Mouse (Mus musculus) erythroblast, adult 5-6 weeks (primary cell): Measurements from ENCODE around the gene Gm853. TPM values are rescaled to one million over a fixed set of nuclear protein-coding genes. Genes with fewer than 3 reads are reported as not detected.

ENCODE experiments used
- ATAC-seq: replicated peaks from 2 replicates; pipeline ENCODE4 v1.8.0; 2016; ENCODE audit warnings: moderate number of reproducible peaks, mild to moderate bottlenecking, moderate TSS enrichment, inconsistent platforms; ENCODE audit not compliant: poor library complexity, low FRiP score, severe bottlenecking
- total RNA-seq, 2 experiments: library from RNA; stranded (forward) in 1 of 2; stranded (reverse) in 1 of 2; fragments of 150-400 nt in 1 of 2; fragments of 200-764, 138-1000 nt in 1 of 2; gene quantifications; 2 replicates each; pipeline versions ENCODE4 v1.2.3 to v1.2.4; 2015 to 2017; ENCODE audit warnings: low replicate concordance in 2 of 2

The Gm853 gene
- total RNA-seq, 2 experiments from 2014 or later = not detected

DNA sequence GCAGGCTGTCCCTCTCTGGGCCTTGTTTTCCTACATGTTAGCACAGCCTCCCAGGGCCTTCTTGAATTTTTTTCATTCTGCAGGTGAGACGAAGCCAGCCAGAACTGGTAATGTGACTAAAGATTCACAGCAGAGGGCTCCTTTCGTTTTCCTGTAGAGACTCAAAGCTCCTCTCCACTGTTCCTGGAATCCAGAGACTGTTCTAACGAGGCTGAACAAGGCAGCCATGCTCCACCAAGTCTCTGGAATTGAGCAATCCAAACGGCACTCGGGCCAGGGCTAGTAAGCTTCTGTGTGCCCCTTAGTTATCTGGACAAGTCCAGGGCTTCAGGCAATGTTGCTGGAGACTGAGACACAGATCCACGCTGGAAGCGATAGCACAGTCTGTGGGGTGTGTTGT lies 44.7 kb downstream of the Gm853 start:
- no peak for ATAC-seq

DNA sequence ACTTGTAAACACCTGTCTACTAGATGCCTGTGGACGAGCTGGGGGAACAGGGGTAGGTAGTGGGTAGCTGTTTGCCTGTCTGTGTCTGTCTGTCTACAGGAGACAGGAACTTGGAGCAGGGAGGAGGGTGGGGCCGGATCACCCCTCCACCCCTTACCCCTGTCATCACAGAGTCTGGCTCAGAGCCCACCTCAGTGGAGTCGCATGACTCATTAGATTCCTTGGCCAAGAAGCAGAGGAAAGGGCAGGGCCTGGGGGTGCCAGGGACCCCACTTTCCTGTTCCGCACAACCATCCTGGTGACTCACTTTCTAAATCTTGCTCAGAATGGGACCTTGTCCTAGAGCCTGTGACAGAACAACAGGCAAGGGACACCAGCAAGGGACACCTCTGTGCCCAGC lies 45.1 kb downstream of the Gm853 start:
- no peak for ATAC-seq

DNA sequence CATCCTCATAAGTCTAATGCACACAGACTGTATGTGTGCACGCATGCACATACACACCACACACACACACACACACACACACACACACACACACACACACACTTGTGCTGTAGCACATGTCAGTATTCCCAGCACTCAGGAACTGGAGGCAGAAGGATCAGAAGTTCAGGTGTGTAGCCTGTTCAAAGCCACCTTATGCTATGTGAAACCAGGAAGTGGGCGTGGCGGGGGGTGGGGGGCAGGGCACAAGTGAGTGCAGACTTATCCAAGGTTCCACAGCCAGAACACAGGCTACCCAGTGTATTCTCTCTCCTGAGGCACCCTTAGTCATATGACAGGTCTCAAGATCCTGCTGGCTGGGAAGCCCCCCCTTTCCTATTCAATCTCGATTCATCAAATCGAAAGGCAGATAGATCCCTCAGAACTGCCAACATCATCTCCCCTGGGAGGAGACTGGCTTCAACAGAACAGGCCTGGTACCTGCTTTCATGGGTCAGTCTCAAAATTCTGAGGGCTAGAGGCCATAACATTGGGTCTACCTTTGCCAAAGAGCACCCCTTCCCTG lies 46.0 kb downstream of the Gm853 start:
- no peak for ATAC-seq

DNA sequence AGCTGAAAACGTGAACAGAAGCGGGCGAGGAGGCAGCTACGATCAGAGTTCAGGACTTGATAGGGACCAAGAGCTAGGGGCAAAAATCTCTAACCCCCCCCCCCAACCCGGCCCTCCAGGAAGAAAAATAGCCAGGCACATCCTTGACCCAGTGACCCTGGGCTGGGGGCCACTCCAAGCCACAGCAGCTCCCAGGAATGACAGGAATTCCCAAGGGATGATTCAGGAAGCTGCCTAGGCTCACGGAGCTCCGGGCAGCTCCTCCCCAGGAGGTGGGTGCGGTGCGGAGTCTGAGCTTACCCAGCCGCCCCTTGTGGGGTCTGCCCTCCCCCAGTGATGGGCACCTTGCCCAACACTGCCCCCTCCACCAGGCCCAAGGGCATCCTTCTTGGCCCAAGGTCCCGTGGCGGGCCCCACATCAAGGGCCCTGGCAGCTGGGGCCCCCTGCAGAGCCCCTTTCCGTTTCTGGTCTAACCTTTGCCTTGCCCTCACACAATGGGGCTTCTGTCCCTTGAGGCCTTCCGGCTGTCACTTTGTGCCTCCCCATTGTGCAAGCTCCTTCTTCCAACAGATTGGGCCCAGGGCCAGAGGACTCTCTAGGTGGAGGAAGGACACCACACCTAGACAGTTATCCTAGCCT lies 47.0 kb downstream of the Gm853 start, which contains the start of gene Tinagl1:
Gene Tinagl1, minus strand, starts transcription at position 51 of the 640 bp plus-strand sequence.
- no peak for ATAC-seq

GRCm38 (mm10) chr4:130174335-130175031 lies 47.7 kb downstream of the Gm853 start:
- ATAC-seq = peak; percentile 79

DNA sequence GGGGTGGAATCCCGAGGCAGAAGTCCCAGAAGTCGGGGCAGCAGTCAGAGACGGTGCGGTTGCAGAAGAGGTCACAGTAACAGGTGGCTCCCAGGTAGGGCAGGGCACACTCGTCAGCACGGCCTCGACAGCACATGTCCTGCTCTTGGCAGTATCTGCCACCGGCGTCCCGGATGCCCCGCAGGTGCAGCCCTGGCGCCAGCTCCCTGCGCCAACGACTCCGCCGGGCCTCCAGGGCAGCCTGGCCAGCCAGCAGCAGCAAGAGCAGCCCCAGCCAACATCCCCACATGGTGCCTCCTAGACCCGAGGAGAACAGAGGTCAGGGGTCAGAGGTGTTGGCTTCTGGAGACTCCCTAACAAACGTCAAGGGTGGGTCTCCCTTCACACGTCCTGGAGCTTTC lies 48.3 kb downstream of the Gm853 start:
- peak; percentile 28 for ATAC-seq

DNA sequence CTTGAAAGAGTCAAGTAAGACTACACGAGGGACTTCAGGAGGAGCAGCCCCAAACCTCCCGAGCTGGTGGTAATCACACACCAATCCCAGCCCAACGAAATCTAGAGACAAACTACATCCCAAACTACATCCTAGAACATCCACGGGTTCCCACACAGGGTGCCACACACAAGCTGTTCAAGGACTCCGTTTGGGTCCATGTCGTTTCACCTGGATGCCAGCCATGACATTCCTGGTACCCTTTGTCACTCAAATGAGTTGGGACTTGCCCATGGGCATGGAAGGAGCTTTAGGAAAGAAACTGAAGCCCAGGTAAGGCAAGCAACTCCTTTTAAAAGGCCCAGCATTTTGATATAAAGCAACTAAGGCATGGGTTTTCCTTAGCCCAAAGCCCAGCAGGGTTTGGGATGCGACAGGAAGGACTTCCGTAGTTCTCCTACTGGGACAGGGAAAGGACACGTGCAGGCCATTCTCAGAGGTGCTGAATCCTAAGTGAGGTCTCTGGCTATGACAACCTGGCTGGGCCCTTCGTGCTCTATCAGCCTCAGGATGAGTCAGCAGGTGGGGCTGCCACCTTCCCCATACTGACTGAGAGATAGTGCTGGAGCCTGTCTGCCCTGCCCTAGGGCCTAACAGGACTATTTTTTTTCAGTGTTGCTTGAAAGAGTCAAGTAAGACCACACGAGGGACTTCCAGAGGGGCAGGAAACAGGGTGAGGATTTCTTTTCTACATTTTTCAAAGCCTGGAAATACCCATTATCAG lies 49.0 kb downstream of the Gm853 start:
- ATAC-seq = peak; percentile 85

- ATAC-seq = no peak
These were observed 50.0 kb downstream of the Gm853 start for GRCm38 (mm10) chr4:130171951-130172765.

GRCm38 (mm10) chr4:130170362-130170761 lies 51.8 kb downstream of the Gm853 start:
- no peak for ATAC-seq

DNA sequence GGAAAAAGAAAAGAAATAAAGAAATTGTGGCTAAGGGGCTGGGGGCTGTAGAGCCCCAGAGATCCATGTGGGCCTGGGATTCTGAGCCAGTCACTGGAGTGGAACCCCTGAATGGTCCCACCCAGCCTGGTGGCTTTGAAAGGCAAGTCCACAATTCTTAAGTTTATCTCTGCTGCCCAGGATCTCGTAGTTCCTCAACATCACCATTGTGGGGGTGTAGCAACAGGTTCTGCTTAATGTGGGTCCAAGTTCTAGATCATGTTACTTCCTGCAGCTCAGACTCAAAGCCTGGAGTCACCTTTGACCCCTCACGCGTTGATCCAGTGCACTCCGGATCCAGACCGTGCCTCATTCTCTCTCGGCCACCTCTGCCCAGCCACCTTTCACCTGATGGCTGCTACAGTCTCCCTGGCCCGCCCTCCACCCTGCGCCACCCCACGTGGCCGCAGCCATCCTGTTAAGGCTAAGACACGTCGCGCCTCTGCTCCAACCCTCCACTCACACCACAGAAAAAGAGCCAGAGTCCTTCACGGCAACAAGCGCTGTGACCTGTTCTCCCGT lies 52.7 kb downstream of the Gm853 start:
- ATAC-seq = no peak

DNA sequence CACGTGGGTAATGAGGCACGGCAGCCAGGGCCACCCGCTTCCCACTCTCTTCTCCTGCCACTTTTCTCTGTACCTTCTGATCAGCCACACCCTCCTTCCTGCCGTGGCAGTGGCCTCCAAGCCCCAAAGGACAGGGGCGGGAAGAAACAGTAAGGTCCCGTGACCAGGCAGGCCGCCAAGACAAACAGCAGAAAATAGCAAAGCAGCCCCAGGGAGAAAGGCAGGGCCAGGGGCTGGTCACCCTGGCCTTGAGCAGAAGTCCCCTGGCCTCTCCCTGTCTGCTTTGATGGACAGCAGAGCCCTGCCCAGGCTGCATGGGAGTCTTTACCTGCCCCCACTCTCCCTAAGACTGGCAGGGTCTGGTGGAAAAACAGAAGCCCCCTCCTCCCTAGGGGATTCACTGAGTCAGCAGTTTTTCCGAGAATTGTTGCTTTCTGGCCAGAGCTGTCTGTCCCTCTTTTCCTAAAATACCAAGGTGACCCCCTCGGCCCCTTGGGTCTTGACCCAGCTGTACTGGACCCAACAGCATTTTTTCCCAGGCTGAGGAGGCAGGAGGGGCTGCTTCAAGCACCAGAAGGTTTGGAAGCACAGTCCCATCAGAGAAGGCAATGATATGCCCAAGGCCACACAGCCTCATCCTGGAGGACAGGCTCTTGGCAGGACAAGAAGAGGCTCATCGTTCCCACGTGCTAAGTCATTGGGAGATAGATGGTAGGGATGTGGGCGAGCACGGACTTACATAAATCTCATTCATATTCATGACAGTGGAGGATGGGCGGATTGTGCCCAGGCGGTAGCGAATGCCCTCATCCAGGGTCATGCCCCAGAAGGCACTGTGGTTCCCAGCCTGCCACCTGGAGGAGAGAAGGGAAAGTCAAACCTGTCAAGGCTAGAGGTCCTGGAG lies 53.7 kb downstream of the Gm853 start:
- ATAC-seq = no peak

GRCm38 (mm10) chr4:130167814-130168213 lies 54.4 kb downstream of the Gm853 start:
- ATAC-seq = no peak

- no peak for ATAC-seq
These were observed 54.9 kb downstream of the Gm853 start for GRCm38 (mm10) chr4:130167321-130167720.

DNA sequence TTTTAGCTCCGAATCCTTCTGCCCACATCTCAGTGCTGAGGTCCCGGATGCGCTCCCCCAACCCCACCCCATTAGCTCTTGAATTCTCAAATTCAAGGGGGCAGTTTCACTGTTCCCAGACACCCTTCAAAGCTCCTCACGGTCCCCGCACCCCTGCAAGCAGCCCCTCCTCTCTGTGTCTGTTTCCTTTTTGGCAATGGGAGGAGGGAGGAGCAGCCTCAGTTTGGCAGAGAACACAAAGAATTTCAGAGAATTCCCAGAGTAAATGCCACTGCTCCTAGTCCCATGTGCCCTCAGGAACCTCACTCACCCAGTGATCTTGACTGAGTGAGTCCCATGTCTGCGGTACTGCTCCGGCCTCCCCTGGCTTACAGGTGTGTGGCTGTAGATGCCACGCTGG lies 55.6 kb downstream of the Gm853 start:
- ATAC-seq = no peak

DNA sequence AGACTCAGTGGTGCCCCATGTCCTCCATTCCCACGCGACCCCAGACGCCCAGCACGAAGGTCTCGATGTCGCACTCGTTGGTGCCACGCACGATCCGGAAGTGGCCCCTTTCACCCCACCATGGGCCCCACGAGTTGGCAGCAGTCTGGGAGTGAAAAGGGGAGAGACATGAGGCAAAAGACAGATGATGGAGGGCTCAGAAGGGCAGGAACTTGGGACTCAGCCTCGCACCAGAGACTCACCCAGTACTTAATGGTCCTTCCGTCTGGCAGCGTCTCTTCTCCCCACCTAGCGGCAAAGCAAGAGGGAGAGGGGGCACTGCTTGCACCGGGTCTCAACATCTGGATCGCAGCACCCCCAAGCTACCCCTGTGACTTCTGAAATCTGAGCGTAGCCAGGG lies 56.1 kb downstream of the Gm853 start:
- ATAC-seq = no peak

- no peak for ATAC-seq
These were observed 58.1 kb downstream of the Gm853 start for GRCm38 (mm10) chr4:130164121-130164520.

DNA sequence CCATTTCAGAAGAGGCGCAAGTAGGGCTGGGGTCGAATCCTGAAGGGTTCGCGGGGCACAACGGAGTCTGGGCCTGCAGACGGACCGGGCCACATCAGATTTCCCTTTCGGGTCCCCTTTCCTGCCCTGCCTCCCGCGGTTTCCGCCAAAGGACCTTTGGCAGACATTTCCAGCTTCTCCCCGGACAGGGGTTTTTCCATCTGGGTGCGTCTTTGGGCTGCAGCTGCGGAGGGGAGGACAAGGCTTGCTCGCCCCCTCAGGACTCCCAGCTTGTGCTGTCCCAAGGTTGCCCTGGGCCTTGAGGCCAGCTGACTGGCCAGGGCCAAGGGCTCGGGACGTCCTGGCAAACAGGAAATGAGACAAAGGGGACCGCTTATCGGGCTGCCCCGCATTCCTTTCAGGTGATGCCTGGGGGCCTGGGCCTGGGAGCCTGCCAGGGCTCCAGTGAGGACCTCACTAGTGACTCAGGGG lies 58.8 kb downstream of the Gm853 start:
- ATAC-seq = no peak

- no peak for ATAC-seq
These were observed 60.9 kb downstream of the Gm853 start for GRCm38 (mm10) chr4:130161349-130161748.
